9 mouse cellular contexts compared by ENCODE assay signal in the genomic region with DNA sequence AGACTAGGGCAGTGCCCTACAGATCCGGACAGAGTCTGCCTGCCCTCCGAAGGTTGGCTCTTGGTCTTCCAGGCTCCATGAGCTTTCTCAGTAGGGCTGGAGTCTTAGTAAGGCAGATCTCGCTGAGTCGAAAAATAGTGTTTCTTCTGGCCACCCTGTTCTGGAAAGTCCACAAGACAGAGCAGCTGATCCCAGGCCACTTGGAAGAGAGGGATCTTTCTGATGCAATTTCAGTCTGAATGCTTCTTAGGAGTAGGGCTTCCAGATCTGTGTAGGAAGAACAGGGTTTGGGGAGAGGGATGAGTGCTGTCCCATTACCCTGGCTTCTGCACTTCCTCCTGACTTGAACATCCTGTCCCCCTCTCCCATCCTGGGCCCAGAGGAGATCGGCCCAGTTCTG. TPM values are rescaled to one million over a fixed set of nuclear protein-coding genes. Genes with fewer than 3 reads are reported as not detected.
DNase-seq lines count a peak whose midpoint lies in the region; ATAC-seq lines count a peak whose summit lies in the region.
"Had no signal": no experiment of that assay in that cellular context is flagged by ENCODE, and none has a peak within 500 bp of the region (broad histone marks: within the 10 kb centered on the region; RNA-seq: fewer than 3 reads in every experiment).

A gene (minus strand): TSS at position 67 of the 400 bp plus-strand sequence.

- ATAC-seq in heart, embryonic 14.5 days (ENCODE audit: insufficient number of reproducible peaks, insufficient read depth, low FRiP score, low read depth): no peak
- no peak for ATAC-seq in hindbrain, embryonic 12.5 days (ENCODE audit: low FRiP score)
- ATAC-seq in midbrain, embryonic 12.5 days (ENCODE audit: low FRiP score, low read depth): no peak

- H3K9ac ChIP-seq in heart, embryonic 14.5 days (ENCODE audit: low read length): peak within 1 kb of the TSS; percentile 80; the same call in 1 of the 2 replicates
- peak within 1 kb of the TSS; percentile 69 for H3K9ac ChIP-seq in hindbrain, embryonic 12.5 days
- peak within 1 kb of the TSS; percentile 63 for H3K9ac ChIP-seq in midbrain, embryonic 12.5 days (replicated peaks)

- intact Hi-C loops in heart, postnatal 25 days (cut with DNase I): no loop called here

- H3K4me1 ChIP-seq in heart, embryonic 14.5 days (ENCODE audit: control insufficient read depth in 2 of 2, insufficient read depth in 2 of 2, low read length in 2 of 2): peaks cover 7 to 21% of the 10 kb centered on the region in 2 experiments
- peaks cover 4% of the 10 kb centered on the region for H3K4me1 ChIP-seq in brown adipose tissue, adult 24 weeks (ENCODE audit: control insufficient read depth, insufficient read depth, insufficient read length, low read length)
- peaks cover 34% of the 10 kb centered on the region for H3K4me1 ChIP-seq in hindbrain, embryonic 12.5 days
- H3K4me1 ChIP-seq in midbrain, embryonic 12.5 days: peaks cover 34% of the 10 kb centered on the region

- peaks cover 14% of the 10 kb centered on the region for H3K36me3 ChIP-seq in heart, embryonic 14.5 days (ENCODE audit: control insufficient read depth, insufficient read depth, low read length)
- H3K36me3 ChIP-seq in hindbrain, embryonic 12.5 days: 0 out of 2 replicates have a peak, but pooled peaks cover 2% of the 10 kb centered on the region
- H3K36me3 ChIP-seq in midbrain, embryonic 12.5 days: no peaks in the 10 kb centered on the region

- peak within 1 kb of the TSS; percentile 79 for H3K4me2 ChIP-seq in heart, embryonic 14.5 days (ENCODE audit: low read length)
- H3K4me2 ChIP-seq in hindbrain, embryonic 12.5 days (replicated peaks): peak within 1 kb of the TSS; percentile 71
- H3K4me2 ChIP-seq in midbrain, embryonic 12.5 days (replicated peaks): peak within 1 kb of the TSS; percentile 60

- H3K27me3 ChIP-seq in heart, embryonic 14.5 days (ENCODE audit: control insufficient read depth, insufficient read depth, low read length): peaks cover 38% of the 10 kb centered on the region
- peaks cover 38% of the 10 kb centered on the region for H3K27me3 ChIP-seq in hindbrain, embryonic 12.5 days
- peaks cover 42% of the 10 kb centered on the region for H3K27me3 ChIP-seq in midbrain, embryonic 12.5 days

- DNase-seq in heart, postnatal 25 days (ENCODE audit: low spot score): no peak
- no peak for DNase-seq in thymus, postnatal 36 days
- DNase-seq in B cell, adult 2 months: no peak
- no peak for DNase-seq in urinary bladder, adult 2 months (ENCODE audit: low spot score)
- DNase-seq: embryo, embryonic 11 days had no signal

- no peaks in the 10 kb centered on the region for H3K9me3 ChIP-seq in heart, embryonic 14.5 days (ENCODE audit: control insufficient read depth, low read length)
- no peaks in the 10 kb centered on the region for H3K9me3 ChIP-seq in hindbrain, embryonic 12.5 days (replicated peaks)
- H3K9me3 ChIP-seq in midbrain, embryonic 12.5 days: no peaks in the 10 kb centered on the region

- 71% methylated on average over 5 of the region's 5 CpGs for WGBS in heart, embryonic 14.5 days
- WGBS in hindbrain, embryonic 12.5 days: 83% methylated on average over 5 of the region's 5 CpGs
- WGBS in midbrain, embryonic 12.5 days: 84% methylated on average over 5 of the region's 5 CpGs

- peak within 1 kb of the TSS; percentile 56 to 59 for H3K4me3 ChIP-seq in heart, embryonic 14.5 days (ENCODE audit: control insufficient read depth in 1 of 2, insufficient read depth in 1 of 2, low read depth in 1 of 2, low read length in 2 of 2)
- peak within 1 kb of the TSS; percentile 64 for H3K4me3 ChIP-seq in brown adipose tissue, adult 24 weeks (ENCODE audit: insufficient read depth, low read depth, low read length)
- H3K4me3 ChIP-seq in hindbrain, embryonic 12.5 days: peak within 1 kb of the TSS; percentile 49
- peak within 1 kb of the TSS; percentile 48 for H3K4me3 ChIP-seq in midbrain, embryonic 12.5 days

- no peak within 1 kb of the TSS for H3K27ac ChIP-seq in heart, embryonic 14.5 days (replicated peaks in 1 of 2; ENCODE audit: control insufficient read depth in 1 of 2, insufficient read depth in 1 of 2, low read depth in 2 of 2, low read length in 2 of 2)
- no peak within 1 kb of the TSS for H3K27ac ChIP-seq in brown adipose tissue, adult 24 weeks (replicated peaks; ENCODE audit: low read depth, low read length)
- H3K27ac ChIP-seq in hindbrain, embryonic 12.5 days: no peak within 1 kb of the TSS
- no peak within 1 kb of the TSS for H3K27ac ChIP-seq in midbrain, embryonic 12.5 days (replicated peaks)

RNA-seq across cellular contexts. Expression of the gene that starts here (rescaled TPM):
- polyA plus RNA-seq in heart, embryonic 14.5 days (2014; fragmentation: Nextera tagmentation; extraction: Ambion mirVana): 0.11 and 0.19 TPM in 2 replicates
- under 1 TPM in 1 of 2 experiments, not detected in 1; 0.16 TPM for total RNA-seq in heart, postnatal 25 days (2021)
- polyA plus RNA-seq in brown adipose tissue, adult 24 weeks (2012; ENCODE audit: insufficient read depth, insufficient read length, missing spikeins): not detected in 2 replicates
- polyA plus RNA-seq in hindbrain, embryonic 12.5 days (2016; fragmentation: Nextera tagmentation; extraction: Ambion mirVana): 0.72 and 0.81 TPM in 2 replicates
- polyA plus RNA-seq in midbrain, embryonic 12.5 days (2016; fragmentation: Nextera tagmentation; extraction: Ambion mirVana): 0.46 and 0.84 TPM in 2 replicates
- polyA plus RNA-seq in urinary bladder, adult 2 months (2012; rRNA removed): 0.99 and 1.1 TPM in 2 replicates
